Mouse (Mus musculus) cerebellum, adult 2 months (tissue): Measurements from ENCODE around the gene Gm49383.

Experiments used
- CTCF ChIP-seq: fragments of 200-500 bp; IDR thresholded peaks from 2 replicates; pipeline ENCODE4 v1.5.1; 2011; ENCODE audit warnings: low read depth, mild to moderate bottlenecking, control low read depth, low read length, moderate library complexity, borderline replicate concordance; ENCODE audit not compliant: insufficient read depth
- POLR2A ChIP-seq: fragments of 200-500 bp; IDR thresholded peaks from 2 replicates; pipeline ENCODE4 v1.6.1; 2011; ENCODE audit warnings: low read length, control low read depth, borderline replicate concordance; ENCODE audit not compliant: insufficient read depth

DNA sequence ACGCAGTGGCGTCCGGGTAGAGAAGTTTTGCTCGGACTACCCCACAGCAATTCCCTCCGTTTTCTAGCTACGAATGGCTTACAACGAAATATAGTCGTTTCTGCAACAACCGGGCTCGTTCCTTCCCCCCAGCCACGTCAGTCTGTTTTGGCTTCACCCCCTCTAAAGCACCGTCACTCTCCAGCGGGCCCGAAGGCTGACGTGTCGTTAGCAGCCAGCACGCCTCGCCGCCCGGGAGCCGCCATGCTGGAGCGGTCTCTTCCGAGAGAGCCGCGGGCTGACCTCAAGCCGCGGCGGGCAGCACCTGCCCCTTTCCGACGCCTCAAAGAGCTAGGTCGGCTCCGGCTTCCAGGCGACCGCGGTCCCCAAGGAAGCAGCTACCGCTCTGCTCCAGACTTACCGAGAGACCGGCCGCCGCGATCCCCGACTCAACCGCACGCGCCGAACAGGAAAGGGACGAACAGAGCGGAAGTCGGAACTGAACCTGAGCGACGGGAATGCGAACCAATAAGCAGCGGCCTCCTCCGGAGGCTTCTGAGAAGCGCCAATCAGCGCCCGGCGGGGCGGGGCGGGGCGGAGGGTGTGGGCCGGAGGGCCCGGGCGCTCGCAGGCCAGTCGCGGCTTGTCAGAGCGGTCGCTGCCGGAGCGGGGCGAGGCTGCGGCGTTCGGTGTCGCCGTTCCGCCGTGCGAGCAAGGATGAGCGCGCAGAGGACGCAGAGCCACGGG lies 13.2 kb downstream of the Gm49383 start, which contains the start of the genes Rpl36al and Mgat2:
- TF ChIP-seq POLR2A (peak; percentile 93), CTCF (no peak)
